ENCODE assay signal across 21 mouse cellular contexts in genomic region chr15:27877831-27878230, GRCm38 (mm10).
DNase-seq lines count a peak whose midpoint lies in the region; ATAC-seq and TF ChIP-seq lines count a peak whose summit lies in the region.
"Had no signal": no experiment of that assay in that cellular context is flagged by ENCODE, and none has a peak within 500 bp of the region (broad histone marks: within the 10 kb centered on the region; RNA-seq: fewer than 3 reads in every experiment).

No protein-coding gene starts in this region.

- TF ChIP-seq CTCF in hindbrain, postnatal 0 days (IDR thresholded peaks at IDR 0.05; ENCODE audit: low read depth), result no peak
- no peak for TF ChIP-seq CTCF in liver, postnatal 0 days (IDR thresholded peaks at IDR 0.05; ENCODE audit: low read depth)

- H3K4me1 ChIP-seq in hindbrain, postnatal 0 days (ENCODE audit: insufficient read depth, low read length), result no peaks in the 10 kb centered on the region
- H3K4me1 ChIP-seq in hindbrain, embryonic 11.5 days (replicated peaks; ENCODE audit: control insufficient read depth, insufficient read depth, low read length), result no peaks in the 10 kb centered on the region
- H3K4me1 ChIP-seq in liver, embryonic 16.5 days (ENCODE audit: control insufficient read depth, low read depth, low read length), result no peaks in the 10 kb centered on the region
- H3K4me1 ChIP-seq in liver, postnatal 0 days (ENCODE audit: insufficient read depth), result peaks cover 2% of the 10 kb centered on the region

- H3K4me2 ChIP-seq in hindbrain, postnatal 0 days (ENCODE audit: low read depth, low read length), result no peak overlapping the region
- no peak overlapping the region for H3K4me2 ChIP-seq in hindbrain, embryonic 11.5 days (replicated peaks; ENCODE audit: low read depth, low read length)
- H3K4me2 ChIP-seq in liver, embryonic 16.5 days (ENCODE audit: low read depth, low read length), result no peak overlapping the region
- H3K4me2 ChIP-seq in liver, postnatal 0 days (ENCODE audit: low read depth, low read length), result no peak overlapping the region
- H3K4me2 ChIP-seq: hindbrain, embryonic 15.5 days; neural tube, embryonic 13.5 days had no signal

- no peaks in the 10 kb centered on the region for H3K27me3 ChIP-seq in hindbrain, postnatal 0 days (ENCODE audit: insufficient read depth, low read length)
- H3K27me3 ChIP-seq in hindbrain, embryonic 11.5 days (ENCODE audit: control insufficient read depth, insufficient read depth, low read length), result no peaks in the 10 kb centered on the region
- no peaks in the 10 kb centered on the region for H3K27me3 ChIP-seq in liver, embryonic 16.5 days (ENCODE audit: control insufficient read depth, insufficient read depth, low read depth, low read length)
- no peaks in the 10 kb centered on the region for H3K27me3 ChIP-seq in liver, postnatal 0 days (ENCODE audit: insufficient read depth, low read length)
- H3K27me3 ChIP-seq: hindbrain, embryonic 15.5 days; neural tube, embryonic 13.5 days had no signal

- H3K9me3 ChIP-seq in hindbrain, postnatal 0 days (ENCODE audit: low read length), result no peaks in the 10 kb centered on the region
- H3K9me3 ChIP-seq in hindbrain, embryonic 11.5 days (ENCODE audit: control insufficient read depth, low read length), result no peaks in the 10 kb centered on the region
- no peaks in the 10 kb centered on the region for H3K9me3 ChIP-seq in liver, embryonic 16.5 days (replicated peaks; ENCODE audit: control insufficient read depth, low read length)
- no peaks in the 10 kb centered on the region for H3K9me3 ChIP-seq in liver, postnatal 0 days (ENCODE audit: low read length)
- H3K9me3 ChIP-seq: hindbrain, embryonic 15.5 days; neural tube, embryonic 13.5 days had no signal

- H3K27ac ChIP-seq in hindbrain, postnatal 0 days, result no peak overlapping the region
- H3K27ac ChIP-seq in hindbrain, embryonic 11.5 days (ENCODE audit: low read depth, low read length), result no peak overlapping the region
- no peak overlapping the region for H3K27ac ChIP-seq in liver, embryonic 16.5 days (ENCODE audit: low read length)
- H3K27ac ChIP-seq in liver, postnatal 0 days (ENCODE audit: low read depth), result no peak overlapping the region
- H3K27ac ChIP-seq: gastrocnemius, adult 2 months; hindbrain, embryonic 15.5 days; layer of hippocampus, adult 2 months; neural tube, embryonic 13.5 days had no signal

- DNase-seq in hindbrain, postnatal 0 days (ENCODE audit: low spot score), result no peak
- DNase-seq in hindbrain, embryonic 11.5 days (ENCODE audit: low spot score), result no peak
- DNase-seq in liver, postnatal 0 days, result no peak
- DNase-seq in kidney, adult 8-10 months, result peak; percentile 24 to 44
- peak; percentile 52 to 66 for DNase-seq in kidney, postnatal 25 days
- DNase-seq in right cerebral cortex, postnatal 14 days, result no peak
- DNase-seq: cerebellum, adult 11 months; cerebellum, adult 9-11 months; gastrocnemius, adult 2 months; heart, postnatal 36 days; lung, adult 18-20 months; lung, postnatal 4 days; retina, postnatal 1 day; thymus, postnatal 14 days had no signal

- no peak overlapping the region for H3K9ac ChIP-seq in hindbrain, postnatal 0 days (replicated peaks; ENCODE audit: low read length)
- H3K9ac ChIP-seq in hindbrain, embryonic 11.5 days (ENCODE audit: low read depth, low read length), result no peak overlapping the region
- H3K9ac ChIP-seq in liver, embryonic 16.5 days (ENCODE audit: low read depth, low read length), result no peak overlapping the region
- no peak overlapping the region for H3K9ac ChIP-seq in liver, postnatal 0 days (replicated peaks)
- H3K9ac ChIP-seq: hindbrain, embryonic 15.5 days; neural tube, embryonic 13.5 days had no signal

- 0 out of 2 replicates have a peak, but pooled peaks have one; percentile 2 for ATAC-seq in hindbrain, postnatal 0 days
- no peak for ATAC-seq in hindbrain, embryonic 11.5 days (ENCODE audit: low FRiP score)
- ATAC-seq in liver, embryonic 16.5 days (ENCODE audit: low read depth), result peak; percentile 48
- no peak for ATAC-seq in liver, postnatal 0 days
- ATAC-seq: forebrain, embryonic 14.5 days; intestine, postnatal 0 days had no signal

- peaks cover 25% of the 10 kb centered on the region for H3K36me3 ChIP-seq in hindbrain, postnatal 0 days (ENCODE audit: insufficient read depth, low read length)
- H3K36me3 ChIP-seq in hindbrain, embryonic 11.5 days (ENCODE audit: control insufficient read depth, insufficient read depth, low read length), result peaks cover 6% of the 10 kb centered on the region; the same call in 1 of the 2 replicates
- no peaks in the 10 kb centered on the region for H3K36me3 ChIP-seq in liver, embryonic 16.5 days (ENCODE audit: control insufficient read depth, insufficient read depth)
- peaks cover 12% of the 10 kb centered on the region; the same call in 1 of the 2 replicates for H3K36me3 ChIP-seq in liver, postnatal 0 days (replicated peaks; ENCODE audit: insufficient read depth, low read length)

- H3K4me3 ChIP-seq in hindbrain, postnatal 0 days (ENCODE audit: low read length), result no peak overlapping the region
- H3K4me3 ChIP-seq in hindbrain, embryonic 11.5 days (ENCODE audit: low read depth, low read length), result no peak overlapping the region
- no peak overlapping the region for H3K4me3 ChIP-seq in liver, embryonic 16.5 days (ENCODE audit: low read depth, low read length)
- H3K4me3 ChIP-seq in liver, postnatal 0 days (ENCODE audit: low read depth, low read length), result no peak overlapping the region
- H3K4me3 ChIP-seq: gastrocnemius, adult 2 months; hindbrain, embryonic 15.5 days; layer of hippocampus, adult 2 months; myocyte; neural tube, embryonic 13.5 days had no signal

- TF ChIP-seq EP300 in liver, postnatal 0 days (IDR thresholded peaks at IDR 0.05; ENCODE audit: low read depth), result no peak

- 64% methylated on average over 7 of the region's 7 CpGs for WGBS in hindbrain, postnatal 0 days
- WGBS in hindbrain, embryonic 11.5 days, result 50% methylated on average over 7 of the region's 7 CpGs
- WGBS in liver, embryonic 16.5 days (ENCODE audit: insufficient replicate concordance), result 66% methylated on average over 7 of the region's 7 CpGs
- WGBS in liver, postnatal 0 days (ENCODE audit: insufficient replicate concordance), result 64% methylated on average over 7 of the region's 7 CpGs

Comparison
In these comparisons a context has a peak if more than half of its experiments do, and no peak if none do; other contexts are left out.
1. ATAC-seq: peak in hindbrain, postnatal 0 days (single experiment) and liver, embryonic 16.5 days (single experiment); none in hindbrain, embryonic 11.5 days (single experiment) and liver, postnatal 0 days (single experiment).
2. DNase-seq: peak in kidney, adult 8-10 months (2 of 2) and kidney, postnatal 25 days (2 of 2); none in hindbrain, postnatal 0 days (single experiment), hindbrain, embryonic 11.5 days (single experiment), liver, postnatal 0 days (single experiment) and right cerebral cortex, postnatal 14 days (single experiment).